8 mouse cellular contexts compared by ENCODE assay signal in genomic region chr11:3913316-3914108, GRCm38 (mm10). TPM values are rescaled to one million over a fixed set of nuclear protein-coding genes. Genes with fewer than 3 reads are reported as not detected.
DNase-seq lines count a peak whose midpoint lies in the region; ATAC-seq and TF ChIP-seq lines count a peak whose summit lies in the region.

No protein-coding gene starts in this region.

- H3K4me1 ChIP-seq in hindbrain, embryonic 10.5 days (replicated peaks) = peaks cover 51% of the 10 kb centered on the region
- peaks cover 15% of the 10 kb centered on the region for H3K4me1 ChIP-seq in lung, postnatal 0 days (ENCODE audit: insufficient read depth, low read depth, low read length)

- under 1% methylated on average over 65 of the region's 65 CpGs for WGBS in hindbrain, embryonic 10.5 days
- under 1% methylated on average over 54 of the region's 65 CpGs for WGBS in lung, postnatal 0 days

- no peaks in the 10 kb centered on the region for H3K9me3 ChIP-seq in hindbrain, embryonic 10.5 days
- no peaks in the 10 kb centered on the region for H3K9me3 ChIP-seq in lung, postnatal 0 days (ENCODE audit: low read length)

- peak; percentile 96 for DNase-seq in NIH3T3 (ENCODE audit: low read depth)
- DNase-seq in cerebellum, adult 9-11 months = peak; percentile 95
- peak; percentile 91 to 95 for DNase-seq in frontal cortex, adult 2 months (ENCODE audit: extremely low spot score in 1 of 2, low spot score in 1 of 2)
- DNase-seq in hindbrain, embryonic 10.5 days (ENCODE audit: low spot score) = peak; percentile 88
- peak; percentile 89 to 92 for DNase-seq in layer of hippocampus, postnatal 10 days (ENCODE audit: low spot score in 2 of 2)
- DNase-seq in lung, postnatal 0 days (ENCODE audit: low spot score) = peak; percentile 95
- DNase-seq in ovary, postnatal 10 days (ENCODE audit: low spot score) = peak; percentile 72
- DNase-seq in thymus, postnatal 0 days (ENCODE audit: low spot score) = peak; percentile 76

- peak overlapping the region; percentile 55 for H3K9ac ChIP-seq in lung, postnatal 0 days (replicated peaks; ENCODE audit: low read depth)

- H3K4me3 ChIP-seq in hindbrain, embryonic 10.5 days = peak overlapping the region; percentile 68
- H3K4me3 ChIP-seq in lung, postnatal 0 days (ENCODE audit: low read depth, low read length) = peak overlapping the region; percentile 53

- no peak for TF ChIP-seq EP300 in lung, postnatal 0 days (IDR thresholded peaks at IDR 0.05)

- peak overlapping the region; percentile 84 for H3K27ac ChIP-seq in hindbrain, embryonic 10.5 days
- peak overlapping the region; percentile 73 for H3K27ac ChIP-seq in lung, postnatal 0 days (ENCODE audit: low read length)

- TF ChIP-seq CTCF in lung, postnatal 0 days (IDR thresholded peaks at IDR 0.05) = no peak

- 0 out of 2 replicates have a peak, but pooled peaks cover 6% of the 10 kb centered on the region for H3K36me3 ChIP-seq in hindbrain, embryonic 10.5 days
- H3K36me3 ChIP-seq in lung, postnatal 0 days (ENCODE audit: insufficient read depth, low read length) = no peaks in the 10 kb centered on the region

- H3K4me2 ChIP-seq in lung, postnatal 0 days (replicated peaks; ENCODE audit: low read depth, low read length) = peak overlapping the region; percentile 79

- H3K27me3 ChIP-seq in hindbrain, embryonic 10.5 days (ENCODE audit: insufficient read depth, poor library complexity, severe bottlenecking) = peaks cover 18% of the 10 kb centered on the region
- H3K27me3 ChIP-seq in lung, postnatal 0 days (replicated peaks; ENCODE audit: insufficient read depth, low read length) = no peaks in the 10 kb centered on the region

- peak; percentile 93 for ATAC-seq in lung, postnatal 0 days

RNA-seq across cellular contexts. Expression of gene Slc35e4, which starts 1.0 kb away (rescaled TPM):
- 23.9 and 24.0 TPM in 2 replicates for polyA plus RNA-seq in frontal cortex, adult 2 months (2012; rRNA removed)
- 5.4 and 6.8 TPM in 2 replicates for polyA plus RNA-seq in hindbrain, embryonic 10.5 days (2016; fragmentation: Nextera tagmentation; extraction: Ambion mirVana)
- total RNA-seq in layer of hippocampus, postnatal 10 days (2021) = 10 to 100 TPM; 21.8 to 22.2 TPM
- polyA plus RNA-seq in lung, postnatal 0 days (2015; fragmentation: Nextera tagmentation; extraction: Ambion mirVana) = 8.6 and 10.3 TPM in 2 replicates
- 0.87 and 0.99 TPM in 2 replicates for polyA plus RNA-seq in thymus, postnatal 0 days (2015; fragmentation: Nextera tagmentation; extraction: Ambion mirVana)

RNA-seq across cellular contexts. Expression of gene Tcn2, which starts 18.4 kb away (rescaled TPM):
- 33.2 and 39.2 TPM in 2 replicates for polyA plus RNA-seq in frontal cortex, adult 2 months (2012; rRNA removed)
- polyA plus RNA-seq in hindbrain, embryonic 10.5 days (2016; fragmentation: Nextera tagmentation; extraction: Ambion mirVana) = 31.6 and 34.7 TPM in 2 replicates
- total RNA-seq in layer of hippocampus, postnatal 10 days (2021) = 10 to 100 TPM; 13.2 to 16.2 TPM
- 152 and 170 TPM in 2 replicates for polyA plus RNA-seq in lung, postnatal 0 days (2015; fragmentation: Nextera tagmentation; extraction: Ambion mirVana)
- polyA plus RNA-seq in thymus, postnatal 0 days (2015; fragmentation: Nextera tagmentation; extraction: Ambion mirVana) = 25.5 and 27.1 TPM in 2 replicates

RNA-seq across cellular contexts. Expression of gene Dusp18, which starts 18.5 kb away (rescaled TPM):
- polyA plus RNA-seq in frontal cortex, adult 2 months (2012; rRNA removed) = 18.4 and 20.3 TPM in 2 replicates
- 19.9 and 23.4 TPM in 2 replicates for polyA plus RNA-seq in hindbrain, embryonic 10.5 days (2016; fragmentation: Nextera tagmentation; extraction: Ambion mirVana)
- 10 to 100 TPM; 19.8 to 22.6 TPM for total RNA-seq in layer of hippocampus, postnatal 10 days (2021)
- 8.3 and 9.3 TPM in 2 replicates for polyA plus RNA-seq in lung, postnatal 0 days (2015; fragmentation: Nextera tagmentation; extraction: Ambion mirVana)
- 0.62 and 0.71 TPM in 2 replicates for polyA plus RNA-seq in thymus, postnatal 0 days (2015; fragmentation: Nextera tagmentation; extraction: Ambion mirVana)

RNA-seq across cellular contexts. Expression of gene 4921536K21Rik, which starts 18.6 kb away (rescaled TPM):
- polyA plus RNA-seq in frontal cortex, adult 2 months (2012; rRNA removed) = 0.28 and 0.46 TPM in 2 replicates
- 1.2 and 1.8 TPM in 2 replicates for polyA plus RNA-seq in hindbrain, embryonic 10.5 days (2016; fragmentation: Nextera tagmentation; extraction: Ambion mirVana)
- under 1 TPM; 0.62 to 0.69 TPM for total RNA-seq in layer of hippocampus, postnatal 10 days (2021)
- polyA plus RNA-seq in lung, postnatal 0 days (2015; fragmentation: Nextera tagmentation; extraction: Ambion mirVana) = 0.23 and 0.31 TPM in 2 replicates
- polyA plus RNA-seq in thymus, postnatal 0 days (2015; fragmentation: Nextera tagmentation; extraction: Ambion mirVana) = 0.06 and 0.08 TPM in 2 replicates

RNA-seq across cellular contexts. Expression of gene Osbp2, which starts 49.8 kb away (rescaled TPM):
- 65.4 TPM in 2 replicates for polyA plus RNA-seq in frontal cortex, adult 2 months (2012; rRNA removed)
- polyA plus RNA-seq in hindbrain, embryonic 10.5 days (2016; fragmentation: Nextera tagmentation; extraction: Ambion mirVana) = 1.0 and 2.5 TPM in 2 replicates
- 10 to 100 TPM; 84.0 to 87.2 TPM for total RNA-seq in layer of hippocampus, postnatal 10 days (2021)
- polyA plus RNA-seq in lung, postnatal 0 days (2015; fragmentation: Nextera tagmentation; extraction: Ambion mirVana) = 0.11 and 0.17 TPM in 2 replicates
- polyA plus RNA-seq in thymus, postnatal 0 days (2015; fragmentation: Nextera tagmentation; extraction: Ambion mirVana) = 0.10 and 0.28 TPM in 2 replicates

Comparison
In these comparisons a context has a peak if more than half of its experiments do, and no peak if none do; other contexts are left out.
1. Peak in every context shown above with its lines: DNase-seq, ATAC-seq, H3K4me3 ChIP-seq and H3K27ac ChIP-seq.